Mouse (Mus musculus): ENCODE data around the gene Mrc2. TPM values are rescaled to one million over a fixed set of nuclear protein-coding genes. Genes with fewer than 3 reads are reported as not detected.
A peak's percentile ranks its signal among the peaks of the same experiment; 100 is the strongest.

Mrc2 gene
- total RNA-seq, 1 experiment = 16.5 TPM

DNA sequence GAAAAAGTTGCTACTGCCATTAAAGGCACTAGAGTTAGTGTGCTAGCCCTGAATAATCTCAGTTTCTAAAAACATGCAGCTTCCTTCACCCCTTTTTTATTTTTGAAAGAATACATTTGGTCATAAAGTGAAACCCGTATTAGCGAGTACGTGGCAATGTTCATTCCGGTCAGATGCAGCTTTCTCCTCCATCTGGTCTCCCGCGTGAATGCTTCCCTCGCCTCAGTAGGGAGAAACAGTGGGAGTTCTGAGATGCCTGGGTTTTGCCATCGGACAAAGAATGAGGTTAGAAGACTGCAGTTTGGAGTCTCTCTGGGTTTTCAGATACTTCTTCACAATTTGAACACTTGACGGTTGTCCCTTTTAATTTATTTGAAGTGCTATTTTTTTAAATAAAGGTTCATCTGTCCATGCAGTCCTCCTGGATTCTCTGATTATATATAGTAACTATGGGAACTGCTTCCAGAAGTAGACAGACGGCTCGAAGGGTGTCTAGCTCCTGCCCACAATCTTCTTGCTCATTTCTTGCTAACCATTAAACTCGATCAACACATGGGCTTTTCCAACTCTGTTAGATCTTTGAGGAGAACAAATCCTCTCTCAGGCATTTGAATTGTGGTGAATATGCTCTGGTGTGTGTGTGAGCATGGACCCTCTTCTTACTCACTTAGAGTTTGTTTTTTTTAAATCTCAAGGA, 10.5 kb upstream of the Mrc2 start:
- Histone ChIP-seq H3K4me3 (ENCODE audit: insufficient read depth in 1 of 2, low read depth in 1 of 2, low read length in 2 of 2, poor library complexity in 1 of 2, severe bottlenecking in 1 of 2) (no peak overlapping the region), H3K27ac (ENCODE audit: insufficient read depth, low read depth, low read length, poor library complexity, severe bottlenecking) (no peak overlapping the region), H3K36me3 (ENCODE audit: control insufficient read depth, insufficient read depth, low read length, poor library complexity, severe bottlenecking) (peaks cover 22% of the 10 kb centered on the region), H3K9ac (ENCODE audit: insufficient read depth, low read depth, low read length, poor library complexity, severe bottlenecking) (no peak overlapping the region), H3K9me3 (ENCODE audit: control insufficient read depth, insufficient read depth, low read depth, low read length) (no peaks in the 10 kb centered on the region), H3K4me1 (ENCODE audit: control insufficient read depth in 2 of 2, insufficient read depth in 2 of 2, low read length in 2 of 2, poor library complexity in 1 of 2) (peaks cover 6 to 16% of the 10 kb centered on the region in 2 experiments; a peak in 3 of 4 replicates)
- in situ Hi-C loops (cut with MboI; ENCODE audit: low sequenced_read_pairs in 2 of 2, unreplicated experiment in 2 of 2) = no loop called here
- TF ChIP-seq HCFC1 (IDR thresholded peaks at IDR 0.05; ENCODE audit: borderline replicate concordance, insufficient read depth, low read length) (no peak), CHD2 (IDR thresholded peaks at IDR 0.05; ENCODE audit: low read depth, low read length) (no peak), ZC3H11A (IDR thresholded peaks at IDR 0.05; ENCODE audit: borderline replicate concordance, low read depth, low read length) (no peak), MAFK (IDR thresholded peaks at IDR 0.05; ENCODE audit: insufficient read depth, low read depth, low read length) (no peak), ZNF384 (IDR thresholded peaks at IDR 0.05; ENCODE audit: low read depth, low read length) (no peak)
- no peak for DNase-seq (ENCODE audit: low read depth, low spot score)

DNA sequence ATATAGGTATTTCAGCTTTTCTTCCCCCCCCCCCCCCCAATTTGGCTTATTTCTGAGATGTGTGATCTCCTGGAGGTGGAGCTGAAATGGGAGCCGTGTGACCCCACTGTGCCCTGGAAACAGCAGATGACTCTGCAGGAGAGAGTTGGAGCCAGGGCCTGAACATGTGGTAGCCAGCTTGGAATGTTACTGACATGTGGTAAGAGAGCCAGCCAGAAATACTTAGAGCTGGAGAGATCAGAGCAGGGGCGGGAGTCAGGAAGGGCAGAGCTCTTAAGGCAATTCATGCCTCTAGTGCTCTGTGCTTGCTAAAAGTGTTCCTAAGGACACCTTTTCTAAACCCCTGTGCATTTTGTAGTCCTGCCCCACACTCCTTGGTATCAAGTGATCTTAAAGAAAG, 10.0 kb upstream of the Mrc2 start:
- Histone ChIP-seq H3K9me3 (ENCODE audit: control insufficient read depth, insufficient read depth, low read depth, low read length) (no peaks in the 10 kb centered on the region), H3K36me3 (ENCODE audit: control insufficient read depth, insufficient read depth, low read length, poor library complexity, severe bottlenecking) (peaks cover 22% of the 10 kb centered on the region), H3K4me1 (ENCODE audit: control insufficient read depth in 2 of 2, insufficient read depth in 2 of 2, low read length in 2 of 2, poor library complexity in 1 of 2) (peaks cover 6 to 16% of the 10 kb centered on the region in 2 experiments; a peak in 3 of 4 replicates), H3K9ac (ENCODE audit: insufficient read depth, low read depth, low read length, poor library complexity, severe bottlenecking) (no peak overlapping the region), H3K27ac (ENCODE audit: insufficient read depth, low read depth, low read length, poor library complexity, severe bottlenecking) (no peak overlapping the region), H3K4me3 (ENCODE audit: insufficient read depth in 1 of 2, low read depth in 1 of 2, low read length in 2 of 2, poor library complexity in 1 of 2, severe bottlenecking in 1 of 2) (no peak overlapping the region)
- no peak for DNase-seq (ENCODE audit: low read depth, low spot score)
- in situ Hi-C loops (cut with MboI; ENCODE audit: low sequenced_read_pairs in 2 of 2, unreplicated experiment in 2 of 2) = no loop called here
- TF ChIP-seq ZC3H11A (IDR thresholded peaks at IDR 0.05; ENCODE audit: borderline replicate concordance, low read depth, low read length) (no peak), HCFC1 (IDR thresholded peaks at IDR 0.05; ENCODE audit: borderline replicate concordance, insufficient read depth, low read length) (no peak), ZNF384 (IDR thresholded peaks at IDR 0.05; ENCODE audit: low read depth, low read length) (no peak), MAFK (IDR thresholded peaks at IDR 0.05; ENCODE audit: insufficient read depth, low read depth, low read length) (no peak), CHD2 (IDR thresholded peaks at IDR 0.05; ENCODE audit: low read depth, low read length) (no peak)

DNA sequence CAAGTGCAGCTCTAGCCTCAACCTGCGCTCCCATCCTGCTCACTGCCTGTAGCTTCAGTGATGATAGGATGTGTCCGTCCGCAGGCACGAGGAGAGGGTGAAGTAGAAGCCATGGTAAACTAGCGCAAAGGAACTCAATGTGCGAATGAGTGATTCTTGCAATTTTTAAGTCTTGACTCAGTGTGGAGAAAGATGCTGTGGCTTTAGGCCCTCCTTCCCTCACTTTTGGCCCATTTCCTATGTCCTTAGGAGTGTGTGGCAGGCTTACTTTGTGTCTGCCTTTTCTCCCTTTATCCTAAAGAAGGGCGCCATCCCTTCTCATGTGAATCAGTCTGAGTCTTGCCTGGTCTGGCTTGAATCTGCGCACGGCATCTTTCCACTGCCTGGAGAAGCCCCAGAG, 9.4 kb upstream of the Mrc2 start:
- Histone ChIP-seq H3K4me3 (ENCODE audit: insufficient read depth in 1 of 2, low read depth in 1 of 2, low read length in 2 of 2, poor library complexity in 1 of 2, severe bottlenecking in 1 of 2) (no peak overlapping the region), H3K9ac (ENCODE audit: insufficient read depth, low read depth, low read length, poor library complexity, severe bottlenecking) (no peak overlapping the region), H3K27ac (ENCODE audit: insufficient read depth, low read depth, low read length, poor library complexity, severe bottlenecking) (no peak overlapping the region), H3K36me3 (ENCODE audit: control insufficient read depth, insufficient read depth, low read length, poor library complexity, severe bottlenecking) (peaks cover 22% of the 10 kb centered on the region), H3K9me3 (ENCODE audit: control insufficient read depth, insufficient read depth, low read depth, low read length) (no peaks in the 10 kb centered on the region), H3K4me1 (ENCODE audit: control insufficient read depth in 2 of 2, insufficient read depth in 2 of 2, low read length in 2 of 2, poor library complexity in 1 of 2) (peaks cover 6 to 16% of the 10 kb centered on the region in 2 experiments; a peak in 3 of 4 replicates)
- TF ChIP-seq HCFC1 (IDR thresholded peaks at IDR 0.05; ENCODE audit: borderline replicate concordance, insufficient read depth, low read length) = no peak
- TF ChIP-seq ZNF384 (IDR thresholded peaks at IDR 0.05; ENCODE audit: low read depth, low read length) = no peak
- TF ChIP-seq MAFK (IDR thresholded peaks at IDR 0.05; ENCODE audit: insufficient read depth, low read depth, low read length) = no peak
- TF ChIP-seq CHD2 (IDR thresholded peaks at IDR 0.05; ENCODE audit: low read depth, low read length) = no peak
- TF ChIP-seq ZC3H11A (IDR thresholded peaks at IDR 0.05; ENCODE audit: borderline replicate concordance, low read depth, low read length) = no peak
- no peak for DNase-seq (ENCODE audit: low read depth, low spot score)
- in situ Hi-C loops (cut with MboI; ENCODE audit: low sequenced_read_pairs in 2 of 2, unreplicated experiment in 2 of 2) = no loop called here

DNA sequence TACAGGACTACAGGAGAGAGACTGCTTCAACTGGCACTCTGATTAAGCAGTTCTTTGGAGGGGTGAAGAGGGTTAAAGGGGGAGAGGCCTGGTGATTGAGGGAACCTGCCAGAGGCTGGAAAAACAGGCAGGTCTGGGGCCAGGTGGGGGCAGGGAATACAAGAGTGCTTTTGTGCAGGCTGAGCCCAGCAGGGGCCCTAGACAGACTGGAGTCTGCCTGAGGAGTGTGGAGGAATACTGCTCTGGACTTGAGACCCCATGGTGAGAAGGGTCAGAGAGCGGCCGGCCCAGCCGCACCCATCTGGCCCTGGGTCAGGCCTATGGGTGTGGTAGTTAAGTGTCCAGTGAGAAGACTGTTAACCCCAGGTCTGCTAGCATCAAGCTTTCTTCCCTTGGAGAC, 6.7 kb upstream of the Mrc2 start:
- H3K36me3 ChIP-seq (ENCODE audit: control insufficient read depth, insufficient read depth, low read length, poor library complexity, severe bottlenecking) = peaks cover 15% of the 10 kb centered on the region
- no peak overlapping the region for H3K4me3 ChIP-seq (ENCODE audit: insufficient read depth in 1 of 2, low read depth in 1 of 2, low read length in 2 of 2, poor library complexity in 1 of 2, severe bottlenecking in 1 of 2)
- no peak overlapping the region for H3K9ac ChIP-seq (ENCODE audit: insufficient read depth, low read depth, low read length, poor library complexity, severe bottlenecking)
- DNase-seq (ENCODE audit: low read depth, low spot score) = peak; percentile 43
- no peaks in the 10 kb centered on the region for H3K9me3 ChIP-seq (ENCODE audit: control insufficient read depth, insufficient read depth, low read depth, low read length)
- TF ChIP-seq ZNF384 (IDR thresholded peaks at IDR 0.05; ENCODE audit: low read depth, low read length) (no peak), MAFK (IDR thresholded peaks at IDR 0.05; ENCODE audit: insufficient read depth, low read depth, low read length) (no peak), HCFC1 (IDR thresholded peaks at IDR 0.05; ENCODE audit: borderline replicate concordance, insufficient read depth, low read length) (no peak), CHD2 (IDR thresholded peaks at IDR 0.05; ENCODE audit: low read depth, low read length) (no peak), ZC3H11A (IDR thresholded peaks at IDR 0.05; ENCODE audit: borderline replicate concordance, low read depth, low read length) (no peak)
- in situ Hi-C loops (cut with MboI; ENCODE audit: low sequenced_read_pairs in 2 of 2, unreplicated experiment in 2 of 2) = no loop called here
- H3K27ac ChIP-seq (ENCODE audit: insufficient read depth, low read depth, low read length, poor library complexity, severe bottlenecking) = no peak overlapping the region; the same call in 1 of the 2 replicates
- peaks cover 6 to 20% of the 10 kb centered on the region in 2 experiments; a peak in 3 of 4 replicates for H3K4me1 ChIP-seq (ENCODE audit: control insufficient read depth in 2 of 2, insufficient read depth in 2 of 2, low read length in 2 of 2, poor library complexity in 1 of 2)

Data from ES-E14 (cell line).